Mouse (Mus musculus): ENCODE measurements around the gene Metrnl. TPM values are rescaled to one million over a fixed set of nuclear protein-coding genes. Genes with fewer than 3 reads are reported as not detected.

Metrnl gene
- total and polyA plus RNA-seq, 3 experiments, result 0.33 to 1.1 (median 1.1) TPM

GRCm38 (mm10) chr11:121714745-121715485 lies 13.6 kb downstream of the Metrnl start:
- dilution Hi-C loops (cut with MboI; ENCODE audit: extremely low pct_ligation_motif_present, extremely low pct_unique_long_range_greater_than_20kb, low sequenced_read_pairs), result no loop called here
- Histone ChIP-seq H3K27ac (ENCODE audit: insufficient read depth, low read depth) (no peak overlapping the region), H3K9ac (ENCODE audit: insufficient read depth, low read depth) (no peak overlapping the region), H3K4me3 (replicated peaks in 1 of 3; ENCODE audit: low read depth in 2 of 3, low read length in 2 of 3, poor library complexity in 1 of 3) (no peak overlapping the region), H3K27me3 (replicated peaks) (no peaks in the 10 kb centered on the region), H3K4me1 (ENCODE audit: control insufficient read depth in 1 of 2, insufficient read depth in 2 of 2) (peaks cover 0 to 9% of the 10 kb centered on the region in 2 experiments; a peak in 2 of 4 replicates), H3K79me2 (replicated peaks; ENCODE audit: control insufficient read depth, extremely low read depth, insufficient read depth, poor library complexity, severe bottlenecking) (no peaks in the 10 kb centered on the region), H3K9me3 (replicated peaks; ENCODE audit: low read length) (no peaks in the 10 kb centered on the region), H3K4me2 (ENCODE audit: insufficient read depth, low read depth, poor library complexity, severe bottlenecking) (no peak overlapping the region), H3K36me3 (replicated peaks in 1 of 2; ENCODE audit: control insufficient read depth in 1 of 2, insufficient read depth in 1 of 2, low read length in 1 of 2) (no peaks in the 10 kb centered on the region)
- DNase-seq (ENCODE audit: extremely low read depth), result no peak
- in situ Hi-C loops (cut with MboI; ENCODE audit: low pct_ligation_motif_present, low pct_unique_long_range_greater_than_20kb, low sequenced_read_pairs), result no loop called here
- no peak for TF ChIP-seq POLR2A (IDR thresholded peaks at IDR 0.05; ENCODE audit: low read depth, low read length)

- Histone ChIP-seq H3K4me2 (ENCODE audit: insufficient read depth, low read depth, poor library complexity, severe bottlenecking) (no peak overlapping the region), H3K79me2 (replicated peaks; ENCODE audit: control insufficient read depth, extremely low read depth, insufficient read depth, poor library complexity, severe bottlenecking) (no peaks in the 10 kb centered on the region), H3K27me3 (replicated peaks) (no peaks in the 10 kb centered on the region), H3K9ac (ENCODE audit: insufficient read depth, low read depth) (no peak overlapping the region), H3K9me3 (replicated peaks; ENCODE audit: low read length) (no peaks in the 10 kb centered on the region), H3K36me3 (replicated peaks in 1 of 2; ENCODE audit: control insufficient read depth in 1 of 2, insufficient read depth in 1 of 2, low read length in 1 of 2) (no peaks in the 10 kb centered on the region), H3K4me1 (ENCODE audit: control insufficient read depth in 1 of 2, insufficient read depth in 2 of 2) (peaks cover 0 to 7% of the 10 kb centered on the region in 2 experiments; a peak in 2 of 4 replicates), H3K4me3 (replicated peaks in 1 of 3; ENCODE audit: low read depth in 2 of 3, low read length in 2 of 3, poor library complexity in 1 of 3) (no peak overlapping the region), H3K27ac (ENCODE audit: insufficient read depth, low read depth) (no peak overlapping the region)
- TF ChIP-seq USF1 (IDR thresholded peaks at IDR 0.05; ENCODE audit: low read depth, low read length), result no peak
- TF ChIP-seq ELF1 (IDR thresholded peaks at IDR 0.05; ENCODE audit: low read depth, low read length), result no peak
- TF ChIP-seq SIN3A (IDR thresholded peaks at IDR 0.05; ENCODE audit: low read length), result no peak
- TF ChIP-seq ZKSCAN1 (IDR thresholded peaks at IDR 0.05; ENCODE audit: borderline replicate concordance, low read depth, low read length), result no peak
- TF ChIP-seq CTCF (conservative IDR thresholded peaks at IDR 0.05 in 1 of 2, IDR thresholded peaks at IDR 0.05 in 1 of 2; ENCODE audit: low read depth in 2 of 2, low read length in 2 of 2), result no peak
- TF ChIP-seq MAFK (IDR thresholded peaks at IDR 0.05; ENCODE audit: insufficient replicate concordance, low read length), result no peak
- no peak for TF ChIP-seq HCFC1 (IDR thresholded peaks at IDR 0.05; ENCODE audit: low read depth, low read length)
- no peak for TF ChIP-seq TCF12 (IDR thresholded peaks at IDR 0.05; ENCODE audit: low read depth, low read length)
- TF ChIP-seq RCOR1 (conservative IDR thresholded peaks at IDR 0.05; ENCODE audit: low read depth, low read length), result no peak
- no peak for TF ChIP-seq MXI1 (IDR thresholded peaks at IDR 0.05; ENCODE audit: low read depth, low read length)
- no peak for TF ChIP-seq USF2 (conservative IDR thresholded peaks at IDR 0.05; ENCODE audit: low read depth, low read length)
- TF ChIP-seq MEF2A (IDR thresholded peaks at IDR 0.05; ENCODE audit: borderline replicate concordance, low read depth, low read length), result no peak
- TF ChIP-seq GABPA (IDR thresholded peaks at IDR 0.05; ENCODE audit: insufficient replicate concordance, low read depth, low read length), result no peak
- dilution Hi-C loops (cut with MboI; ENCODE audit: extremely low pct_ligation_motif_present, extremely low pct_unique_long_range_greater_than_20kb, low sequenced_read_pairs), result no loop called here
- DNase-seq (ENCODE audit: extremely low read depth), result no peak
- in situ Hi-C loops (cut with MboI; ENCODE audit: low pct_ligation_motif_present, low pct_unique_long_range_greater_than_20kb, low sequenced_read_pairs), result no loop called here
Observed at GRCm38 (mm10) chr11:121717724-121718123, 16.4 kb downstream of the Metrnl start.
